Mouse (Mus musculus) forebrain, embryonic 14.5 days (tissue): ENCODE data around the gene Myoc. TPM values are rescaled to one million over a fixed set of nuclear protein-coding genes. Genes with fewer than 3 reads are reported as not detected.
A peak's percentile ranks its signal among the peaks of the same experiment; 100 is the strongest.

Experiments
- ATAC-seq: fragments of 200-750 bp; cut with Nextera tagmentation; 2 replicates; pipeline ENCODE4 v1.8.0; 2017; ENCODE audit warnings: mild to moderate bottlenecking, moderate library complexity
- DNase-seq: peaks from one replicate; pipeline ENCODE4 v3.0.0-alpha.2; 2015; ENCODE audit warnings: low spot score
- H3K27ac ChIP-seq: fragments of 300-500 bp; sonication (generic); 2 replicates; pipeline ENCODE4 v1.5.1; 2014; ENCODE audit warnings: low read depth, mild to moderate bottlenecking, control low read depth, low read length, moderate library complexity
- H3K27me3 ChIP-seq: fragments of 300-500 bp; sonication (generic); replicated peaks from 2 replicates; pipeline ENCODE4 v1.6.1; 2014; ENCODE audit warnings: low read length, control low read depth, mixed read lengths; ENCODE audit not compliant: control insufficient read depth, insufficient read depth
- H3K36me3 ChIP-seq: fragments of 300-500 bp; sonication (generic); 2 replicates; pipeline ENCODE4 v1.6.1; 2014; ENCODE audit warnings: low read length, control low read depth; ENCODE audit not compliant: control insufficient read depth, insufficient read depth
- H3K4me1 ChIP-seq: fragments of 300-500 bp; sonication (generic); 2 replicates; pipeline ENCODE4 v1.6.1; 2014; ENCODE audit warnings: antibody characterized with exemption, low read length, control low read depth; ENCODE audit not compliant: control insufficient read depth, insufficient read depth
- H3K4me2 ChIP-seq: fragments of 300-500 bp; sonication (generic); 2 replicates; pipeline ENCODE4 v1.6.1; 2014; ENCODE audit warnings: mild to moderate bottlenecking, control low read depth, low read length
- H3K4me3 ChIP-seq: fragments of 300-500 bp; sonication (generic); 2 replicates; pipeline ENCODE4 v1.5.1; 2014; ENCODE audit warnings: low read depth, low read length, control low read depth
- H3K9ac ChIP-seq: fragments of 300-500 bp; sonication (generic); 2 replicates; pipeline ENCODE4 v1.6.1; 2014; ENCODE audit warnings: mild to moderate bottlenecking, low read length, control low read depth, moderate library complexity
- H3K9me3 ChIP-seq: fragments of 300-500 bp; sonication (generic); replicated peaks from 2 replicates; pipeline ENCODE4 v1.6.1; 2016; ENCODE audit warnings: low read length, control low read depth, mixed read lengths; ENCODE audit not compliant: control insufficient read depth
- WGBS: fragments of 180-500 bp; shearing (Covaris S2); extraction: QIAGEN DNeasy Blood & Tissue Kit; methylation state at CpG from one replicate; pipeline ENCODE4 v1.1.7; 2014; 5-methylcytosine and 5-hydroxymethylcytosine counted together
- polyA plus RNA-seq: library from polyadenylated mRNA; unstranded; fragments of >200 nt; fragmentation: Nextera tagmentation; extraction: Ambion mirVana; gene quantifications from 2 replicates; pipeline ENCODE4 v1.2.1, GENCODE M21; 2014

Myoc gene
- polyA plus RNA-seq, 1 experiment from 2014 or later = not detected

- 91% methylated on average over 4 of the region's 4 CpGs for WGBS
- no peaks in the 10 kb centered on the region for H3K36me3 ChIP-seq
- DNase-seq (no peak), ATAC-seq (no peak)
- no peak overlapping the region for H3K9ac ChIP-seq
- no peaks in the 10 kb centered on the region; the same call in 1 of the 2 replicates for H3K9me3 ChIP-seq
- no peaks in the 10 kb centered on the region for H3K27me3 ChIP-seq
- no peak overlapping the region for H3K27ac ChIP-seq
- H3K4me1 ChIP-seq = no peaks in the 10 kb centered on the region
- no peak overlapping the region for H3K4me3 ChIP-seq
- no peak overlapping the region for H3K4me2 ChIP-seq
These were observed 420 bp upstream of the Myoc start for GRCm38 (mm10) chr1:162638535-162638934.

GRCm38 (mm10) chr1:162639861-162640260 lies 906 bp downstream of the Myoc start:
- Histone ChIP-seq H3K4me1 (no peaks in the 10 kb centered on the region), H3K9me3 (no peaks in the 10 kb centered on the region), H3K36me3 (no peaks in the 10 kb centered on the region), H3K27ac (no peak overlapping the region), H3K4me3 (no peak overlapping the region), H3K9ac (no peak overlapping the region), H3K27me3 (no peaks in the 10 kb centered on the region), H3K4me2 (no peak overlapping the region)
- no peak for DNase-seq
- WGBS = 90% methylated on average over 1 of the region's 1 CpGs
- no peak for ATAC-seq

- no peak for DNase-seq
- no peak for ATAC-seq
- Histone ChIP-seq H3K27me3 (no peaks in the 10 kb centered on the region), H3K9me3 (no peaks in the 10 kb centered on the region), H3K9ac (no peak overlapping the region), H3K4me2 (no peak overlapping the region), H3K4me3 (no peak overlapping the region), H3K27ac (no peak overlapping the region), H3K4me1 (no peaks in the 10 kb centered on the region), H3K36me3 (no peaks in the 10 kb centered on the region)
- WGBS = 67% methylated on average over 3 of the region's 3 CpGs
These were observed 3.6 kb downstream of the Myoc start for GRCm38 (mm10) chr1:162642591-162642990.

GRCm38 (mm10) chr1:162643752-162644151 lies 4.8 kb downstream of the Myoc start:
- Histone ChIP-seq H3K4me2 (no peak overlapping the region), H3K36me3 (no peaks in the 10 kb centered on the region), H3K27ac (no peak overlapping the region), H3K9ac (no peak overlapping the region), H3K4me1 (no peaks in the 10 kb centered on the region), H3K4me3 (no peak overlapping the region), H3K27me3 (no peaks in the 10 kb centered on the region), H3K9me3 (no peaks in the 10 kb centered on the region)
- 33% methylated on average over 4 of the region's 4 CpGs for WGBS
- ATAC-seq = peak; percentile 67; the same call in 1 of the 2 replicates
- DNase-seq = peak; percentile 77

- H3K4me1 ChIP-seq = no peaks in the 10 kb centered on the region
- H3K9ac ChIP-seq = no peak overlapping the region
- H3K27me3 ChIP-seq = no peaks in the 10 kb centered on the region
- H3K27ac ChIP-seq = no peak overlapping the region
- no peak overlapping the region for H3K4me3 ChIP-seq
- 86% methylated on average over 10 of the region's 10 CpGs for WGBS
- H3K9me3 ChIP-seq = no peaks in the 10 kb centered on the region
- DNase-seq (no peak), ATAC-seq (no peak)
- H3K4me2 ChIP-seq = no peak overlapping the region
- H3K36me3 ChIP-seq = no peaks in the 10 kb centered on the region
These were observed 7.2 kb downstream of the Myoc start for GRCm38 (mm10) chr1:162646083-162646686.

- H3K27ac ChIP-seq = no peak overlapping the region
- H3K4me2 ChIP-seq = no peak overlapping the region
- no peaks in the 10 kb centered on the region for H3K27me3 ChIP-seq
- no peak overlapping the region for H3K9ac ChIP-seq
- no peaks in the 10 kb centered on the region for H3K9me3 ChIP-seq
- 95% methylated on average over 14 of the region's 14 CpGs for WGBS
- H3K4me3 ChIP-seq = no peak overlapping the region
- H3K4me1 ChIP-seq = no peaks in the 10 kb centered on the region
- DNase-seq (no peak), ATAC-seq (no peak)
- no peaks in the 10 kb centered on the region for H3K36me3 ChIP-seq
These were observed 9.5 kb downstream of the Myoc start for GRCm38 (mm10) chr1:162648416-162648815.

GRCm38 (mm10) chr1:162658119-162658518 lies 19.2 kb downstream of the Myoc start, which contains the start of gene Myocos:
Gene Myocos, minus strand, starts transcription at chr1:162658219.
- ATAC-seq (no peak), DNase-seq (no peak)
- Histone ChIP-seq H3K27me3 (no peaks in the 10 kb centered on the region), H3K9ac (no peak within 1 kb of the TSS), H3K36me3 (no peaks in the 10 kb centered on the region), H3K4me2 (no peak within 1 kb of the TSS), H3K4me1 (no peaks in the 10 kb centered on the region), H3K4me3 (no peak within 1 kb of the TSS), H3K27ac (no peak within 1 kb of the TSS), H3K9me3 (no peaks in the 10 kb centered on the region)
- 94% methylated on average over 7 of the region's 7 CpGs for WGBS

GRCm38 (mm10) chr1:162660276-162660860 lies 21.4 kb downstream of the Myoc start:
- Histone ChIP-seq H3K4me2 (no peak overlapping the region), H3K4me3 (no peak overlapping the region), H3K36me3 (no peaks in the 10 kb centered on the region), H3K9ac (no peak overlapping the region), H3K9me3 (no peaks in the 10 kb centered on the region), H3K4me1 (no peaks in the 10 kb centered on the region), H3K27me3 (no peaks in the 10 kb centered on the region), H3K27ac (no peak overlapping the region)
- ATAC-seq = no peak
- no peak for DNase-seq
- 92% methylated on average over 11 of the region's 11 CpGs for WGBS

- Histone ChIP-seq H3K9me3 (no peaks in the 10 kb centered on the region), H3K27me3 (no peaks in the 10 kb centered on the region), H3K4me1 (no peaks in the 10 kb centered on the region), H3K4me3 (no peak overlapping the region), H3K4me2 (peak overlapping the region; percentile 45; the same call in 1 of the 2 replicates), H3K9ac (no peak overlapping the region), H3K36me3 (peaks cover 2% of the 10 kb centered on the region; the same call in 1 of the 2 replicates), H3K27ac (no peak overlapping the region)
- WGBS = 15% methylated on average over 10 of the region's 10 CpGs
- ATAC-seq (peak; percentile 98), DNase-seq (peak; percentile 92)
These were observed 26.0 kb downstream of the Myoc start for GRCm38 (mm10) chr1:162664826-162665475.
